Mouse (Mus musculus): ENCODE data around the gene Ptpn13.

The Ptpn13 gene

GRCm38 (mm10) chr5:103458959-103459675, 34.1 kb downstream of the Ptpn13 start:
- DNase-seq (ENCODE audit: low read depth, low spot score): no peak

- DNase-seq (ENCODE audit: low read depth, low spot score): no peak
Observed at GRCm38 (mm10) chr5:103460903-103461302, 35.9 kb downstream of the Ptpn13 start.

GRCm38 (mm10) chr5:103463661-103464219, 38.7 kb downstream of the Ptpn13 start:
- DNase-seq (ENCODE audit: low read depth, low spot score): no peak

- DNase-seq (ENCODE audit: low read depth, low spot score): no peak
Observed at GRCm38 (mm10) chr5:103464329-103464728, 39.3 kb downstream of the Ptpn13 start.

- DNase-seq (ENCODE audit: low read depth, low spot score): no peak
Observed at GRCm38 (mm10) chr5:103464771-103465170, 39.8 kb downstream of the Ptpn13 start.

GRCm38 (mm10) chr5:103472670-103473069, 47.7 kb downstream of the Ptpn13 start:
- DNase-seq (ENCODE audit: low read depth, low spot score): no peak

GRCm38 (mm10) chr5:103473467-103474096, 48.6 kb downstream of the Ptpn13 start:
- DNase-seq (ENCODE audit: low read depth, low spot score): no peak

- DNase-seq (ENCODE audit: low read depth, low spot score): no peak
Observed at GRCm38 (mm10) chr5:103474259-103474658, 49.3 kb downstream of the Ptpn13 start.

GRCm38 (mm10) chr5:103475503-103475902, 50.5 kb downstream of the Ptpn13 start:
- no peak for DNase-seq (ENCODE audit: low read depth, low spot score)

GRCm38 (mm10) chr5:103479503-103479902, 54.5 kb downstream of the Ptpn13 start:
- DNase-seq (ENCODE audit: low read depth, low spot score): no peak

- DNase-seq (ENCODE audit: low read depth, low spot score): no peak
Observed at GRCm38 (mm10) chr5:103481222-103481621, 56.2 kb downstream of the Ptpn13 start.

- DNase-seq (ENCODE audit: low read depth, low spot score): no peak
Observed at GRCm38 (mm10) chr5:103487001-103487400, 62.0 kb downstream of the Ptpn13 start.

GRCm38 (mm10) chr5:103490964-103491363, 66.0 kb downstream of the Ptpn13 start:
- no peak for DNase-seq (ENCODE audit: low read depth, low spot score)

GRCm38 (mm10) chr5:103491788-103492187, 66.8 kb downstream of the Ptpn13 start:
- DNase-seq (ENCODE audit: low read depth, low spot score): no peak

GRCm38 (mm10) chr5:103497061-103497460, 72.1 kb downstream of the Ptpn13 start:
- DNase-seq (ENCODE audit: low read depth, low spot score): no peak

- no peak for DNase-seq (ENCODE audit: low read depth, low spot score)
Observed at GRCm38 (mm10) chr5:103497480-103497879, 72.5 kb downstream of the Ptpn13 start.

GRCm38 (mm10) chr5:103499305-103499704, 74.3 kb downstream of the Ptpn13 start:
- DNase-seq (ENCODE audit: low read depth, low spot score): no peak

- DNase-seq (ENCODE audit: low read depth, low spot score): no peak
Observed at GRCm38 (mm10) chr5:103501076-103501475, 76.1 kb downstream of the Ptpn13 start.

- no peak for DNase-seq (ENCODE audit: low read depth, low spot score)
Observed at GRCm38 (mm10) chr5:103501839-103502238, 76.8 kb downstream of the Ptpn13 start.

- DNase-seq (ENCODE audit: low read depth, low spot score): no peak
Observed at GRCm38 (mm10) chr5:103513162-103513561, 88.2 kb downstream of the Ptpn13 start.

GRCm38 (mm10) chr5:103514441-103514840, 89.4 kb downstream of the Ptpn13 start:
- no peak for DNase-seq (ENCODE audit: low read depth, low spot score)

- no peak for DNase-seq (ENCODE audit: low read depth, low spot score)
Observed at GRCm38 (mm10) chr5:103515876-103516275, 90.9 kb downstream of the Ptpn13 start.

GRCm38 (mm10) chr5:103516555-103516954, 91.6 kb downstream of the Ptpn13 start:
- no peak for DNase-seq (ENCODE audit: low read depth, low spot score)
